Mouse (Mus musculus): ENCODE data around the gene Gm20716. TPM values are rescaled to one million over a fixed set of nuclear protein-coding genes. Genes with fewer than 3 reads are reported as not detected.
"Not testable (repeated sequence)": the region's sequence is repeated elsewhere in the genome, so short reads cannot be mapped to it uniquely, and the experiment has no call there.

Gm20716 gene
- polyA plus RNA-seq, 1 experiment from 2014 or later: 16.7 TPM

DNA sequence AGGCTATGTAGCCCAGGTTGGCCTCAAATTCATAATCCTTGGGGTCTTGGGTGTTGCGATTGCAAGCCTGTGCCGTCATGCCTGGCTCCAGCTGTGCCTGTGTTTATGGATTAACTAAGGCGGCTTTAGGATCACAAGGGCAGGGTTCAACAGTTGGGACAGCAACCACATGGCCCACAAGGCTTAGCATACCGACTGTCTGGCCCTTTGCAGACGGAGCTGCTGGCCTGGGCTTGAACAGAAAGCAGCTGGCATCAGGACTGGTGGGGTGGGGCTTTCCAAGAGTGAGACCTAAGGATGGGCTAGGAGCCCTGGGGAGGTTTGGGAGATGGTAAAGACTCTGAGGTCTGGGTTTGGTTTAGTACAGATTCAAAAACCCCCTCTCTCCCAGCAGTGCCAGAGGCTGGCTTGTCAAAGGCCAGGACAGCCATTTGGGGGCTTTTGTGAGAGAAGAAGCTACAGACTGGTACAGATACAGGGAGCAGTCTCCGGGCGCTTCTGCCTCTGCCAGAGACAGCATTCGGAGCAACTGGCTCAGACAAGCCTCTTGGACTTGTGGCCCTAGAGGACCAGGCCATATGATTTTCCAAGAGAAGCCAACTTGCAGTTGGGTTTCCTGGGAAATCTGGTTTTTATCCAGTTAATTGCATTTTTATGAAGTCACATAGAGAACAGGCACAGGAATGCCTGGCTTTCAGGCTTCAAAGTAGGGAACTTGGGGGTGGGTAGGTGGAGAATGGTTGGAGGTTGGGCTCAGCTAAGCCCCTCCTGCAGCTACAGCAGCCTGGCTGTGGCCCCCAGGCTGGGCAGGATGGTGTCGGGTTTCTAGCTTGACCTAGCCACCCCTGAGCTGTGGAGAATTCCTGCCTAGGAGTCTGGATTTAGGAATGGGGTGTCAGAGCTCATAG lies 61.0 kb downstream of the Gm20716 start:
- peaks cover 42% of the 10 kb centered on the region for H3K4me1 ChIP-seq (ENCODE audit: insufficient read depth, low read length)
- H3K4me3 ChIP-seq (ENCODE audit: low read length): no peak overlapping the region; the same call in 1 of the 2 replicates
- H3K9me3 ChIP-seq (ENCODE audit: low read length): no peaks in the 10 kb centered on the region
- no peaks in the 10 kb centered on the region for H3K27me3 ChIP-seq (ENCODE audit: insufficient read depth, low read length)
- peak overlapping the region; percentile 51 for H3K4me2 ChIP-seq (replicated peaks; ENCODE audit: low read depth, low read length)
- peak; percentile 84 for ATAC-seq (ENCODE audit: low FRiP score, low TSS enrichment)
- peak overlapping the region; percentile 50 for H3K9ac ChIP-seq (replicated peaks; ENCODE audit: low read length)
- peak overlapping the region; percentile 96 for H3K27ac ChIP-seq (ENCODE audit: low read length)
- WGBS: 42% methylated on average over 9 of the region's 9 CpGs
- 0 out of 2 replicates have a peak, but pooled peaks cover 2% of the 10 kb centered on the region for H3K36me3 ChIP-seq (ENCODE audit: insufficient read depth, low read length)

DNA sequence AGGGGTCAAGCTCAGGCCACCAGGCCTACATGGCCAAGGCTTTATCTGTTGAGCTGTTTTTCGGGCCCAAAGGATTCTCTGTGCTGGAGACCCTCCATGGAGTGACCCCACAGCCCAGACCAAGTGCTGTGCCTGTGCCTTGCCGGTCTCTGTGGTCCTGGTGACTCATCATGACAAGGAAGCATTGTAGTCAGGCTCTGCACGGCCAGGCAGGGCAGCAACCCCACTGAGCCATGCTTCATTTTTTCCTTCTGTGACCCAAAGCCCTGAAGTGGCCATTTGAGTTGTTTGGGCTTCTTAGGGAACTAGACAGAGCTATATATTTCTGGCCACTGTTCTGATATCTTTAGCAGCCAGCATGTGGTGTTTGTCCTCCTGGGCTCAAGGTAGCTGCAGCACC lies 62.4 kb downstream of the Gm20716 start:
- Histone ChIP-seq H3K4me3 (ENCODE audit: low read length) (no peak overlapping the region), H3K36me3 (ENCODE audit: insufficient read depth, low read length) (0 out of 2 replicates have a peak, but pooled peaks cover 2% of the 10 kb centered on the region), H3K9me3 (ENCODE audit: low read length) (no peaks in the 10 kb centered on the region), H3K9ac (replicated peaks; ENCODE audit: low read length) (no peak overlapping the region), H3K27me3 (ENCODE audit: insufficient read depth, low read length) (no peaks in the 10 kb centered on the region), H3K4me2 (replicated peaks; ENCODE audit: low read depth, low read length) (no peak overlapping the region), H3K27ac (ENCODE audit: low read length) (no peak overlapping the region), H3K4me1 (ENCODE audit: insufficient read depth, low read length) (peaks cover 42% of the 10 kb centered on the region)
- 59% methylated on average over 3 of the region's 3 CpGs for WGBS
- ATAC-seq (ENCODE audit: low FRiP score, low TSS enrichment): no peak

DNA sequence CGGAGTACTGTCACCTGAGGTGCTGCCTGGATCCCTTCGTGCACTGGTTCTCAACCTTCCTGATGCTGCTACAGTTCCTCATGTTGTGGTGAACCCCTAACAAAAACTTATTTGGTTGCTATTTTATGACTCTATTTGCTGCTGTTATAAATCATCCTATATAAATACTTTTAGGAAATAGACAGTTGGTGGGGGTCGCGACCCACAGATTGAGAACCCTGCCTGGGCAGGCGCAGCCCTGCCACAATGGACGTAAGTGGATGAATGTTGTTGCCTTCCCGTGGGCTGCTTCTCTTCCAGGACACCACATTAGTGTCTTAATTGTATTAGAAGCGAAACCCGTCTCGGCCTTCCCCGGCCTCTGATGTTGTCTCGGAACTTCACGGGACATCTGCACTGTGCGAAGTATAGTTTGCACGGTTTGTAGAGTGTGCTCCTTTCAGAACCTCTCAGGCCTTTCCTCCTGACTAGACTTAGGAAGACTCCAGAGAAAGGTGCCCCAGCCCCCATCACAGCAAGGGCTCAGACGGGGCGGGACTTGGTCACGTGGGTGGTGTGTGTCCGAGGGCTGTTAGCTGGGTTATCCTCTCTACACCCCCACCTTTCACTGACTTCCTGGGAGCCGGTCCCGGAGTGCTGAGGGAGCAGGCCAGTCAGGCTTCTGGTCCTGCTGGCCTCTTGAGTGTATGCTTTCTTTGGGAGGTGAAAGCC lies 63.3 kb downstream of the Gm20716 start:
- no peak for ATAC-seq (ENCODE audit: low FRiP score, low TSS enrichment)
- Histone ChIP-seq H3K9me3 (ENCODE audit: low read length) (no peaks in the 10 kb centered on the region), H3K4me2 (replicated peaks; ENCODE audit: low read depth, low read length) (peak overlapping the region; percentile 13; the same call in 1 of the 2 replicates), H3K27me3 (ENCODE audit: insufficient read depth, low read length) (no peaks in the 10 kb centered on the region), H3K4me3 (ENCODE audit: low read length) (no peak overlapping the region), H3K36me3 (ENCODE audit: insufficient read depth, low read length) (no peaks in the 10 kb centered on the region), H3K4me1 (ENCODE audit: insufficient read depth, low read length) (peaks cover 47% of the 10 kb centered on the region), H3K27ac (ENCODE audit: low read length) (peak overlapping the region; percentile 53; the same call in 1 of the 2 replicates), H3K9ac (replicated peaks; ENCODE audit: low read length) (peak overlapping the region; percentile 44)
- 42% methylated on average over 21 of the region's 21 CpGs for WGBS

DNA sequence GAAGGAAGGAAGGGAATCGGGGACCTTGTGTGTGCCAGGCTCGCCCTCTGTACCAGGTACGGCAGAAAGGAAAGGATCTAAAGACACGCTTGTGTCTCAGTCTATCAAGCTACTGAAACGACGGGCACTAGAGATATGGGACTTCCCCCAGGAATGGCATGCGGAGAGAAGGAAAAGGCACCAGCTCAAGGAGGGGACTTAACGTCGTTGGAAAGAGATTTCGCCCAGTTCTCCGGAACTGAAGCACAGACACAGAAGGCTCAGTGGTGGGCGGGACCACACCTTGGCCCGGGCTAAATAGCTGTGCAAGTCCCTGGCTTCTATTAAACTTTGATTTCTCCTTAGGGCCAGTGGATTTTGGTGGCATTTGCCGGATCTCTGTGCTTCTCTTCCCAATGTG lies 68.2 kb downstream of the Gm20716 start:
- ATAC-seq (ENCODE audit: low FRiP score, low TSS enrichment): no peak
- H3K4me1 ChIP-seq (ENCODE audit: insufficient read depth, low read length): peaks cover 44% of the 10 kb centered on the region
- no peaks in the 10 kb centered on the region for H3K27me3 ChIP-seq (ENCODE audit: insufficient read depth, low read length)
- 11% methylated on average over 14 of the region's 14 CpGs for WGBS
- H3K36me3 ChIP-seq (ENCODE audit: insufficient read depth, low read length): no peaks in the 10 kb centered on the region
- peak overlapping the region; percentile 50 for H3K9ac ChIP-seq (replicated peaks; ENCODE audit: low read length)
- H3K4me2 ChIP-seq (replicated peaks; ENCODE audit: low read depth, low read length): peak overlapping the region; percentile 56
- peak overlapping the region; percentile 27; the same call in 1 of the 2 replicates for H3K27ac ChIP-seq (ENCODE audit: low read length)
- no peaks in the 10 kb centered on the region for H3K9me3 ChIP-seq (ENCODE audit: low read length)
- H3K4me3 ChIP-seq (ENCODE audit: low read length): peak overlapping the region; percentile 36

DNA sequence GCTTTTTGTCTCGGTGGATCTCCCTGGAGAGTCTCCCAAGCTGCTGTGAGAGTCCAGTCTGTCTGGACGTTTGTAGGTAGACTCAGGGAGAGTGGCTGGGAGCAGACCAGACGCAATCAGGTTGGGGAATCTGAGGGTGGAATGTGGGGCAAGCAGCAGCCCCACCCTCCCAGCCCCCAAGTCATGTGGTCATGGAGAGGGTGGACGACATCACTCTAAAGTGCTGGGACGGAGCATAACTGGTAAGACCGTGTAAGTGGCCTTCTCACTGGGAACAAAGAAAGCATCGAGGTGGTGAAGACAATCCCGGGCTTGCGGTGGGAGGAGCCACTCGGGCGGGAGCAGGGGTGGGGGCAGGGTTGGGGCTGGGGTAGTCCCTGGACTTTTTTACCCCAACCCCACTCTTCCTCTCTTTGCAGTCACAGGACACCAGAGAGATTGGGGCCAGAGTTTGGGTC lies 68.6 kb downstream of the Gm20716 start:
- Histone ChIP-seq H3K27ac (ENCODE audit: low read length) (peak overlapping the region; percentile 27; the same call in 1 of the 2 replicates), H3K4me3 (ENCODE audit: low read length) (peak overlapping the region; percentile 36), H3K4me2 (replicated peaks; ENCODE audit: low read depth, low read length) (peak overlapping the region; percentile 56), H3K9me3 (ENCODE audit: low read length) (no peaks in the 10 kb centered on the region), H3K27me3 (ENCODE audit: insufficient read depth, low read length) (no peaks in the 10 kb centered on the region), H3K36me3 (ENCODE audit: insufficient read depth, low read length) (no peaks in the 10 kb centered on the region), H3K9ac (replicated peaks; ENCODE audit: low read length) (peak overlapping the region; percentile 50), H3K4me1 (ENCODE audit: insufficient read depth, low read length) (peaks cover 40% of the 10 kb centered on the region)
- ATAC-seq (ENCODE audit: low FRiP score, low TSS enrichment): 0 out of 2 replicates have a peak, but pooled peaks have one; percentile 9
- WGBS: 6% methylated on average over 10 of the region's 11 CpGs

DNA sequence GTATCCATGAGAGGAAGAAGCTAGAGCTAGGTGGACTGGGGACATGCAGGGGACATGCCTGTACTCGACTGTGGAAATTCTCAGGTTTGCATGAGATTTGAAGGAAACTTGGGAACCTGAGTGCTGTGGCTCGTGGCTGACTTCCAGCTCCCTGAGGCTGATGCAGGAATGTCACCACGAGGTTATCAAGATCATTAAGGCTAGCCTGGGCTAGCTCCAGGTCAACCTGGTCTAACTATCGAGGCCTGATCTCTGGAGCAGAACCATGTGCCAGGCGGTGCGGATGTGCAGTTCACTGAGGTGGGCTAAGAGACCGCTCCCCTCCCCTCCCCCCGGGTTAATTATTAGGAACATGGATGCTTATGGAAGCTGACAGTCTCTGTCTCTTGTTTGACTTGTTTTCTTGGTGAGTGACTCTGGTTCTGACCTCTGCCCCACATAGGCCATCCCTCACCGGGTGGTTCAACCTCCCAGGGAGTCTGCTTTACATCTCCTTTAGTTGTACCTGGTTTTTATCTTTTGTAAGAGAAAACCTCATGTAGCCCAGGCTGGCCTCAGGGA lies 69.7 kb downstream of the Gm20716 start:
- peak overlapping the region; percentile 90; the same call in 1 of the 2 replicates for H3K27ac ChIP-seq (ENCODE audit: low read length)
- H3K27me3 ChIP-seq (ENCODE audit: insufficient read depth, low read length): no peaks in the 10 kb centered on the region
- no peaks in the 10 kb centered on the region for H3K9me3 ChIP-seq (ENCODE audit: low read length)
- H3K4me2 ChIP-seq (replicated peaks; ENCODE audit: low read depth, low read length): no peak overlapping the region
- peaks cover 46% of the 10 kb centered on the region for H3K4me1 ChIP-seq (ENCODE audit: insufficient read depth, low read length)
- no peak for ATAC-seq (ENCODE audit: low FRiP score, low TSS enrichment)
- 73% methylated on average over 9 of the region's 9 CpGs for WGBS
- no peak overlapping the region for H3K4me3 ChIP-seq (ENCODE audit: low read length)
- no peak overlapping the region for H3K9ac ChIP-seq (replicated peaks; ENCODE audit: low read length)
- H3K36me3 ChIP-seq (ENCODE audit: insufficient read depth, low read length): no peaks in the 10 kb centered on the region

DNA sequence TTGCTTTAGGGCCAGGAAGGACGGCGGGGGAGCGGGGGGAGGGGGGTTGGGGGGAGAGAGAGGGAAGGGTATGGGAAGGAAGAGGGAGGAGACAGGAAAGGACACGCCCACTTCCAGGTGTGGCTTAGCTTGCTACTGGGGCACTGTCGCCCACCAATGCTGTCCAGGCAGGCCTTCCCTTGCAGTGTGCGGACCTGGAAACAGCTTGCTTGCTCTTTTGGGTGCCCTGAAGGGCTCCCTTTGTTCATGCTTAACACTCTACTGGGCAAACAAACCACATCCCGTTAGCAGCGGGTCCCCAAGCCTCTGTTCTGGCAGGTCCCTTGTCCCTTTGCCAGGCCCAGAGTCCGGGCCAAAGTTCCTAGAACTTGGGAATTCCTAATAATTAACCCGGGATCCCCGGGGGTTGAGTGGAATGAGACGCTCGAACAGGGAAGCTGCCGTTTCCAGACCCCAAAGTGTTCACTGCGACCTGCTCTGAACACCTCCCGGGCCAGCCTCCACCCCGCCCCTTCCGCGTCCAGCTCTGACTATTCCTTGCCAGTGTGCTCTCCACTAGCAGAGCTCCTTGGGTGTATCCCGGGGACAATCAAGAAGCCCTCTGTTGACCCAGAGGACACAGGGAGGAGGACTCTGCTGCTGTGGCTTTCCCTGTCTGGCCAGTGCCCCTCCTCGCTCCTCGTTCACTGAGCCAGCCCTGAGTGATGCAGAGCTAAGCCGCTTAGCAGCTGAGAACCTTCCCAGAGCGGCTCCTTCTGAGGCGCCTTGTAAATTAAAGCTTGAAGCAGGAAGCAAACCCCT lies 71.1 kb downstream of the Gm20716 start:
- Histone ChIP-seq H3K9ac (replicated peaks; ENCODE audit: low read length) (peak overlapping the region; percentile 53), H3K9me3 (ENCODE audit: low read length) (no peaks in the 10 kb centered on the region), H3K4me1 (ENCODE audit: insufficient read depth, low read length) (peaks cover 59% of the 10 kb centered on the region), H3K27ac (ENCODE audit: low read length) (peak overlapping the region; percentile 90), H3K4me3 (ENCODE audit: low read length) (peak overlapping the region; percentile 40), H3K36me3 (ENCODE audit: insufficient read depth, low read length) (no peaks in the 10 kb centered on the region), H3K4me2 (replicated peaks; ENCODE audit: low read depth, low read length) (peak overlapping the region; percentile 60), H3K27me3 (ENCODE audit: insufficient read depth, low read length) (no peaks in the 10 kb centered on the region)
- ATAC-seq (ENCODE audit: low FRiP score, low TSS enrichment): peak; percentile 75
- WGBS: 3% methylated on average over 23 of the region's 25 CpGs

DNA sequence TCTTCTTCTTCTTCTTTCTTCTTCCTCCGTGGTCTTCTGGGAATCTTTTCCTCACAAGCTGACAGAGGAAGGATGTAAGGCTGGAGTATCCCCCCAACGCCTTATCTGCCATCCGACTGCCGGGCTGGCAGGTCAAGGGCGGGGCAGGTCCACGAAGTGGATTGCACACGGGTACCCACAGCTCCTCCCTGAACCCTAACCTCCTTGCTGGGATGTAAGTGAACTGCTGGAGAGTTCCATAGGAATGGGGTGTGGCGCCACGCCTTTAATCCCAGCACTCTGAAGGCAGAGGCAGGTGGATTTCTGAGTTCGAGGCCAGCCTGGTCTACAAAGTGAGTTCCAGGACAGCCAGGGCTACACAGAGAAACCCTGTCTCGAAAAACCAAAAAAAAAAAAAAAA lies 72.2 kb downstream of the Gm20716 start:
- 72% methylated on average over 9 of the region's 11 CpGs for WGBS

DNA sequence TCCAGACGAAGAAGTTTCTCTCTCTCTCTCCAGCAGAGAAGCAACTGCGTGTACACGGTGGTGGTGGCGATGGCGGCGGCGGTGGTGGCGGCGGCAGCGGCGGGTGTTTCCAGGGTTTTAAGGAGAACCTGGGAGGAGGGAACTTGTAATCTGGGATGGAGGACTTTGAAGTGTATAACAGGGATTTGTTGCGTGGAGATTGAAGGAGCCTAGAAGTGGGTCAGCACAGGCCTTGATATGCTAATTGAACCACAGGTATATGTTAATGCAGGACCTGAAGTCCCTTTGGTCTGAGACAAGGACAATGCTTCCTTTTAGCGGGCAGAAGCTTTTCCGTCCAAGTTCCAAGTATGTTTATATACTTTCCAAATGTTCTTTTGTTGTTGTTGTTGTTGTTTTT lies 73.8 kb downstream of the Gm20716 start:
- H3K27me3 ChIP-seq (ENCODE audit: insufficient read depth, low read length): no peaks in the 10 kb centered on the region
- H3K27ac ChIP-seq (ENCODE audit: low read length): 0 out of 2 replicates have a peak overlapping the region, but pooled peaks have one; percentile 10
- no peaks in the 10 kb centered on the region for H3K9me3 ChIP-seq (ENCODE audit: low read length)
- H3K4me3 ChIP-seq (ENCODE audit: low read length): no peak overlapping the region
- no peak overlapping the region for H3K9ac ChIP-seq (replicated peaks; ENCODE audit: low read length)
- ATAC-seq (ENCODE audit: low FRiP score, low TSS enrichment): no peak
- WGBS: 61% methylated on average over 14 of the region's 14 CpGs
- H3K36me3 ChIP-seq (ENCODE audit: insufficient read depth, low read length): no peaks in the 10 kb centered on the region
- H3K4me2 ChIP-seq (replicated peaks; ENCODE audit: low read depth, low read length): no peak overlapping the region
- H3K4me1 ChIP-seq (ENCODE audit: insufficient read depth, low read length): peaks cover 54% of the 10 kb centered on the region

More for the DNA sequence above, 72.2 kb downstream of the Gm20716 start:
- H3K27ac ChIP-seq (ENCODE audit: low read length); H3K27me3 ChIP-seq (ENCODE audit: insufficient read depth, low read length); H3K9me3 ChIP-seq (ENCODE audit: low read length); H3K36me3 ChIP-seq (ENCODE audit: insufficient read depth, low read length); H3K4me3 ChIP-seq (ENCODE audit: low read length); H3K9ac ChIP-seq (replicated peaks; ENCODE audit: low read length); ATAC-seq (ENCODE audit: low FRiP score, low TSS enrichment); H3K4me2 ChIP-seq (replicated peaks; ENCODE audit: low read depth, low read length): not testable (repeated sequence)
- H3K4me1 ChIP-seq (ENCODE audit: insufficient read depth, low read length): peaks cover 64% of the 10 kb centered on the region

Data from kidney, embryonic 16.5 days (tissue).